Mouse (Mus musculus): Measurements from ENCODE around the gene Eif4a3.

DNA sequence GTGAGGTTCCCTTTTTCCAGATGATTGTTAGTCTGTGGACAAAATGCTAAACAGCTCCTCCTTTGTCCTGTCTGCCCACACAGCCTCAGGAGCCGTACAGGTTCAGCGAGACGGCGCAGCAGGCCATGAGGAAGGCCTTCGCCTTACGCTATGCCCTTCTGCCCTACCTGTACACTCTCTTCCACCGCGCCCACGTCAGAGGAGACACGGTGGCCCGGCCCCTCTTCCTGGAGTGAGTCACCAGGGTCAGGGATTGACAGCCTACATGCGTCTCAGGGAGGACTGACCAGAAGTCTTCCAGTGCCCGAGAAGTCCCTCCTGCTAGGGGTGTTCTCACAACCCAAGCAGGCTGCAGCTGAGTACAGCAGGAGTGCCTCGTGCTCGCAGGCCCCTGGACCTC is 18.9 kb downstream of the Eif4a3 start:
- TF ChIP-seq GATA1 (IDR thresholded peaks at IDR 0.05; ENCODE audit: low read length) (no peak), TAL1 (IDR thresholded peaks at IDR 0.05; ENCODE audit: low read length) (no peak)
